Mouse (Mus musculus) adrenal gland, adult (tissue): Measurements from ENCODE around the gene Cacna1g.

Experiments
- DNase-seq, 2 experiments: peaks; one replicate each; pipeline ENCODE4 v3.0.0; 2022 to 2023; ENCODE audit warnings: low spot score in 1 of 2; ENCODE audit not compliant: inconsistent age in 2 of 2

Cacna1g gene

GRCm38 (mm10) chr11:94369981-94370380 lies 104.0 kb downstream of the Cacna1g start:
- no peak for DNase-seq

GRCm38 (mm10) chr11:94365340-94365739 lies 108.7 kb downstream of the Cacna1g start:
- no peak for DNase-seq

- DNase-seq, result no peak
Measured at GRCm38 (mm10) chr11:94363690-94364089, 110.3 kb downstream of the Cacna1g start.

GRCm38 (mm10) chr11:94362101-94362500 lies 111.9 kb downstream of the Cacna1g start:
- DNase-seq, result no peak

GRCm38 (mm10) chr11:94361166-94361870 lies 112.7 kb downstream of the Cacna1g start:
- no peak for DNase-seq

GRCm38 (mm10) chr11:94359168-94359567 lies 114.8 kb downstream of the Cacna1g start:
- no peak for DNase-seq
